Mouse (Mus musculus): ENCODE results near the gene Zfp710. TPM values are rescaled to one million over a fixed set of nuclear protein-coding genes. Genes with fewer than 3 reads are reported as not detected.

The Zfp710 gene
- 13.4 TPM for polyA plus RNA-seq (2017; shearing (Covaris generic))

DNA sequence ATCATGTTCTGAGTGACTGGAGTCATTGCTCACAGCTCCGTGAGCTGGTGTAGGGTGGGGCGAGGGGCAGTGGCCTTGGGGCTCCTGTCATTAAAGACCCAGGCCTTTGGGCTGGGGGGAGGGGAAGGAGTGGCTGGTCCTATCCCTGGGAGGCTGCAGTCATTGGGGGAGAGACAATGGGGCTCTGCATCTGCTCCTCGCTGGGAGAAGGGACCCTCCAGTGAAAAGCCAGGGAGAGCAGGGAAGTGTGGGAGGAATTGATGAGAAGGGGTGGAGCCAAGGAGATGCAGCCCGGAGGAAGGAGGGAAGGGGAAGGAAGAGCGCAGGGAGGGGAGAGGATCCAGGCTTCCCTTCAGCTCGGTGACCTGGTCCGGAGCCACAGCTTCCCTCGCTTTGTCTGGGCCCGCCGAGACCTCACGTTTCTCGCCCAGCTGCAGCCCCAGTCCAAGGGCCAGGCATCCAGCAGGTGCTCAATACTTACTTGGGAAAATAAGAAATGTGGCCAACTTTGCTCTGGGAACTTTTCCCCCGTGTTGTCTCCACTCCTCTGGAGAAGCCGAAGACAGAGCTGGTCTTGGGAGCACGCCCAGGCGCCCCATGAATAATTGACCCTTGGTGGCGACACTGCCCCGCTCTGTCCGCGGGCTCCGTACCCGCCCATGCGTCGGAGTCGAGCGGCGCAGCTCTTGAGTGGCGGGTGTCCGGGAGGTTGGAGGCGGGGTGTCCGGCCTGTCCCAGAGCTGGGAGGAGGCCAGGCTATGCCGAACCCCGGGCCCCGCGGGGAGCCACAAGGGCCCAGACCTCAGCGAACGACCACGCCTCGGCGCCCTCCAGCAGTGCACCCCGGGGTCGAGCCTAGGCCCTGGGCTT lies at the start of gene Zfp710:
Zfp710 (plus strand) TSS at position 294 of the 870 bp plus-strand sequence.

GRCm38 (mm10) chr7:80115224-80115590 lies 90.6 kb downstream of the Zfp710 start, which contains the start of gene Idh2:
Gene Idh2 (minus strand): TSS chr7:80115392.

Other genes starting within 250 kb of the Zfp710 start
- gene Mesp1, start 231.0 kb upstream of the Zfp710 start, polyA plus RNA-seq (2017; shearing (Covaris generic)), result not detected
- not detected for gene Mesp2, start 214.1 kb upstream of the Zfp710 start, polyA plus RNA-seq (2017; shearing (Covaris generic))
- not detected for gene Anpep, start 163.8 kb upstream of the Zfp710 start, polyA plus RNA-seq (2017; shearing (Covaris generic))
- gene Ap3s2, start 104.2 kb upstream of the Zfp710 start, polyA plus RNA-seq (2017; shearing (Covaris generic)), result 13.3 TPM
- 0.16 TPM for gene Arpin, start 89.5 kb upstream of the Zfp710 start, polyA plus RNA-seq (2017; shearing (Covaris generic))
- 36.3 TPM for gene Idh2, start 90.6 kb downstream of the Zfp710 start, polyA plus RNA-seq (2017; shearing (Covaris generic))
- gene Sema4b, start 162.0 kb downstream of the Zfp710 start, polyA plus RNA-seq (2017; shearing (Covaris generic)), result 6.3 TPM
- gene Cib1, start 208.0 kb downstream of the Zfp710 start, polyA plus RNA-seq (2017; shearing (Covaris generic)), result 71.5 TPM
- gene Gdpgp1, start 208.1 kb downstream of the Zfp710 start, polyA plus RNA-seq (2017; shearing (Covaris generic)), result 2.4 TPM
- gene Ttll13, start 221.6 kb downstream of the Zfp710 start, polyA plus RNA-seq (2017; shearing (Covaris generic)), result not detected
- gene Ngrn, start 236.4 kb downstream of the Zfp710 start, polyA plus RNA-seq (2017; shearing (Covaris generic)), result 20.9 TPM
- gene Vps33b, start 244.8 kb downstream of the Zfp710 start, polyA plus RNA-seq (2017; shearing (Covaris generic)), result 42.4 TPM

Data from effector memory CD4-positive, alpha-beta T cell, adult 5 months (primary cell).